Mouse (Mus musculus) skeletal muscle tissue, postnatal 0 days (tissue): ENCODE data around the gene Gm8653. TPM values are rescaled to one million over a fixed set of nuclear protein-coding genes. Genes with fewer than 3 reads are reported as not detected.

ENCODE experiments used
- polyA plus RNA-seq: library from polyadenylated mRNA; unstranded; fragments of >200 nt; fragmentation: Nextera tagmentation; extraction: Ambion mirVana; gene quantifications from 2 replicates; pipeline ENCODE4 v1.2.1, GENCODE M21; 2015

Gm8653 gene
- not detected in 2 replicates for polyA plus RNA-seq

DNA sequence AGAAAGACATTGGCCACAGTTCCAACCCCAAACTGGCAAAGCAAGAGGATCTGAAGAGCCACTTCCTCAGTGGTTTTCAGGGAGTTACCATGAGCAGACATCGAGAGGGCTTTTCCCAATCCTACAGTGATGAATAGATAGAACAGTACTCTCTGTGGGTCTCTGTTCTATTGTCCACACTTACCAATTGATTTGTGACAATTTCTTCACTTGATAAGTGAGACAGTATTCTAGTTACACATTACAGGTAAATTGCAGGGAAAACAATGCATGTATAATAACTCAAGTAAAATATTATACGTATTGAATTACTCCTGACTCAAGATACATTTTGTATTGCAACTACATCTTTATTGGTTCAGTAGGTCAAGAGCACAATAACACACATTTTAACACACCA, at the start of gene Gm8653:
TSS of gene Gm8653 (minus strand) at position 101 of the 400 bp plus-strand sequence.

DNA sequence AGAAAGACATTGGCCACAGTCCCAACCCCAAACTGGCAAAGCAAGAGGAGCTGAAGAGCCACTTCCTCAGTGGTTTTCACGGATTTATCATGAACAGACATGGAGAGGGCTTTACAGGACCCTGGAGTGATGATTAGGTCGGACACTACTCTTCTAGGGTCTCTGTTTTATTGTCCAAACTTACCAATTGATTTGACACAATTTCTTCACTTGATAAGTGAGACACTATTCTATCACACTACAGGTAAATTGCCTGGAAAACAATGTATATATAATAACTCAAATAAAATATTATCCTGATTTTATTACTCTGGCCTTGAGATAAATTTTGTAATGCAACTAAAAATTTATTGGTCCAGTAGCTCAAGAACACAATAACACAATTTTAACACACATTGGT, 28.3 kb upstream of the Gm8653 start, which contains the start of gene Gm8453:
TSS of gene Gm8453 (minus strand) at position 101 of the 400 bp plus-strand sequence.

DNA sequence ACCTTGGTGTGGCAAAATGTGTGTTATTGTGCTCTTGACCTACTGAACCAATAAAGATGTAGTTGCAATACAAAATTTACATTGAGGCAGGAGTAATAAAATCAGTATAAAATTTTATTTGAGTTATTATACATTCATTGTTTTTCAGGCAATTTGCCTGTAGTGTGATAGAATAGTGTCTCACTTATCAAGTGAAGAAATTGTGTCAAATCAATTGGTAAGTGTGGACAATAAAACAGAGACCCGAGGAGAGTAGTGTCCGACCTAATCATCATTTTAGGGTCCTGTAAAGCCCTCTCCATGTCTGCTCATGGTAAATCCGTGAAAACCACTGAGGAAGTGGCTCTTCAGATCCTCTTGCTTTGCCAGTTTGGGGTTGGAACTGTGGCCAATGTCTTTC, 12.0 kb downstream of the Gm8653 start, which contains the start of gene Vmn1r143:
TSS of gene Vmn1r143 (plus strand) at position 301 of the 400 bp plus-strand sequence.

DNA sequence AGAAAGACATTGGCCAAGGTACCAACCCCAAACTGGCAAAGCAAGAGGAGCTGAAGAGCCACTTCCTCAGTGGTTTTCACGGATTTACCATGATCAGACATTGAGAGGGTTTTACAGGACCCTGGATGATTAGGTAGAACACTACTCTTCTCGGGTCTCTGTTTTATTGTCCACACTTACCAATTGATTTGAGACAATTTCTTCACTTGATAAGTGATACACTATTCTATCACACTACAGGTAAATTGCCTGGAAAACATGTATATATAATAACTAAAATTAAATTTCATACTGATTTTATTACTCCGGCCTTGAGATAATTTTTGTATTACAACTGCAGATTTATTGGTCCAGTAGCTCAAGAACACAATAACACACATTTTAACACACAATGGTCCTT, 37.1 kb downstream of the Gm8653 start, which contains the start of gene Vmn1r142:
TSS of gene Vmn1r142 (minus strand) at position 101 of the 400 bp plus-strand sequence.

Other genes starting within 250 kb of the Gm8653 start
- not detected in 2 replicates for gene Vmn1r137, start 206.7 kb downstream of the Gm8653 start, polyA plus RNA-seq
- not detected in 2 replicates for gene Vmn1r138, start 172.4 kb downstream of the Gm8653 start, polyA plus RNA-seq
- gene Gm6176, start 145.0 kb downstream of the Gm8653 start, polyA plus RNA-seq, result not detected in 2 replicates
- not detected in 2 replicates for gene Vmn1r139, start 132.2 kb downstream of the Gm8653 start, polyA plus RNA-seq
- not detected in 2 replicates for gene Gm16451, start 83.0 kb downstream of the Gm8653 start, polyA plus RNA-seq
- not detected in 2 replicates for gene Gm10666, start 66.5 kb downstream of the Gm8653 start, polyA plus RNA-seq
- not detected in 2 replicates for gene Vmn1r142, start 37.2 kb downstream of the Gm8653 start, polyA plus RNA-seq
- gene Vmn1r143, start 11.9 kb downstream of the Gm8653 start, polyA plus RNA-seq, result not detected in 2 replicates
- not detected in 2 replicates for gene Gm8453, start 28.2 kb upstream of the Gm8653 start, polyA plus RNA-seq
- gene Gm4187, start 128.5 kb upstream of the Gm8653 start, polyA plus RNA-seq, result not detected in 2 replicates
- not detected in 2 replicates for gene Gm8660, start 169.8 kb upstream of the Gm8653 start, polyA plus RNA-seq
- not detected in 2 replicates for gene Vmn1r148, start 212.3 kb upstream of the Gm8653 start, polyA plus RNA-seq
- not detected in 2 replicates for gene Vmn1r149, start 237.0 kb upstream of the Gm8653 start, polyA plus RNA-seq